ENCODE assay signal across 7 mouse cellular contexts in the genomic region with DNA sequence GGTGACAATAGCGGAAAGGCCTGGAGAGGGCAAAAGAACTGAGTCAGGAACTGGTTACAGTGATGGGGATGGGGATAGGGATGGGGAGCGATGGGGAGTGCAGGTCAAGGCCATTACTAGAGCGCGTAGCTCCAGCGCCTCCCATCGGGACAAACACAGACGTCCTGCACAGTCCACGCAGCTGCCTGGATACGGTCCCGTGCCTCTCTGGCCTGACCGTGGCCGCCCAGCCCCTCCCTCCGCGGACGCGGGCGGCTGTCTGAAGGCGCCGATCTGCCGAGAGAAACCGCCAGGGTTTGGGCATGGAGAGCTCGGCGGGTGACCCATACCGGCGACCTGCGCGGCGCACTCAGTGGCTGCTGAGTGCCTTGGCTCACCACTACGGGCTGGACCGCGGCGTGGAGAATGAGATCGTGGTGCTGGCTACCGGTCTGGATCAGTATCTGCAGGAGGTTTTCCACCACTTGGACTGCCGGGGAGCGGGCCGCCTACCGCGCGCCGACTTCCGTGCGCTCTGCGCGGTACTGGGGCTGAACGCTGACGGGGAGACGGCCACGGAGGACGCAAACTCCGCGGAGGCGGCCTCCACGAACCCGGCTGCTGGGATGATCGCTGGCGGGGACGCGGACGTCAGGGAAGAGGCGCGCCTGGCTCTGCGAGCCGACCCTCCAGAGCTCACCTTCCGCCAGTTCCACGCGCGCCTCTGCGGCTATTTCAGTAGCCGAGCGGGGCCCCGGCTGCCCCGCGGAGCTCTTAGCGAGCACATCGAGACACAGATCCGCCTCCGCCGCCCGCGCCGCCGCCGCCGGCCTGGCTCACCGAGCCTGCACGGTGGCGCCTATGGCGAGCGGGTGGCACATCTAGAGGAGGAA. TPM values are rescaled to one million over a fixed set of nuclear protein-coding genes. Genes with fewer than 3 reads are reported as not detected.
A peak's percentile ranks its signal among the peaks of the same experiment; 100 is the strongest.
DNase-seq lines count a peak whose midpoint lies in the region.

Efcc1 (plus strand) TSS at position 279 of the 872 bp plus-strand sequence.

- intact Hi-C loops in gastrocnemius, postnatal 36 days (cut with DNase I), result no loop called here

- DNase-seq in adrenal gland, adult 2 months, result peak; percentile 51
- peak; percentile 65 for DNase-seq in embryo, embryonic 10 days (ENCODE audit: low spot score)
- peak; percentile 52 to 57 for DNase-seq in gastrocnemius, postnatal 36 days
- peak; percentile 15 for DNase-seq in induced T-regulatory cell, adult 2 months (ENCODE audit: low read depth)
- peak; percentile 42 for DNase-seq in left cerebral cortex, adult 8-10 months (ENCODE audit: low spot score in 2 of 2)
- DNase-seq in lung, postnatal 4 days, result peak; percentile 72 to 85
- DNase-seq in skeletal muscle tissue, adult 2 months (ENCODE audit: low read depth, low spot score), result peak; percentile 48

RNA-seq across cellular contexts. Expression of gene Efcc1, which starts in this region (rescaled TPM):
- total RNA-seq in adrenal gland, adult 2 months (2021), result 1 to 10 TPM in 1 of 2 experiments, under 1 TPM in 1; 0.63 to 1.1 TPM
- polyA plus RNA-seq in adrenal gland, adult 2 months (2012; rRNA removed), result 1.1 and 1.4 TPM in 2 replicates
- total RNA-seq in gastrocnemius, postnatal 36 days (2021), result under 1 TPM; 0.81 to 0.84 TPM
- 1 to 10 TPM; 4.6 to 9.6 (median 8.4) TPM for total RNA-seq in left cerebral cortex, adult 8-10 months (2022)

Comparison
In these comparisons a context has a peak if more than half of its experiments do, and no peak if none do; other contexts are left out.
1. Peak in every context shown above with its lines: DNase-seq.
2. Peak in DNase-seq in gastrocnemius, postnatal 36 days; RNA of the gene not detected or under 1 TPM.
3. DNase-seq: peak in every context shown above with its lines; median percentile 78 in lung, postnatal 4 days; 65 in embryo, embryonic 10 days; 54 in gastrocnemius, postnatal 36 days; 51 in adrenal gland, adult 2 months; 48 in skeletal muscle tissue, adult 2 months; 42 in left cerebral cortex, adult 8-10 months; 15 in induced T-regulatory cell, adult 2 months.